In genomic region chr2:139590888-139591698, GRCm38 (mm10) we compare ENCODE assay signal across 8 mouse cellular contexts.
DNase-seq lines count a peak whose midpoint lies in the region; ATAC-seq and TF ChIP-seq lines count a peak whose summit lies in the region.

No protein-coding gene starts in this region.

- no peak overlapping the region for H3K4me3 ChIP-seq in G1E (ENCODE audit: low read depth, low read length)
- no peak overlapping the region for H3K4me3 ChIP-seq in hindbrain, embryonic 14.5 days (replicated peaks; ENCODE audit: low read length)
- H3K4me3 ChIP-seq in lung, postnatal 0 days (ENCODE audit: low read depth, low read length) = no peak overlapping the region

- no peaks in the 10 kb centered on the region for H3K9me3 ChIP-seq in G1E (replicated peaks)
- no peaks in the 10 kb centered on the region for H3K9me3 ChIP-seq in hindbrain, embryonic 14.5 days (ENCODE audit: control insufficient read depth, low read length)
- H3K9me3 ChIP-seq in lung, postnatal 0 days (ENCODE audit: low read length) = no peaks in the 10 kb centered on the region

- peak; percentile 32 for DNase-seq in left cerebral cortex, adult 11 months (ENCODE audit: low spot score)
- no peak for DNase-seq in left cerebral cortex, adult 8-10 months (ENCODE audit: low spot score in 2 of 2)
- peak; percentile 8 for DNase-seq in G1E (ENCODE audit: low spot score)
- peak; percentile 54 for DNase-seq in cerebellum, adult 9-10 months
- DNase-seq in hindbrain, embryonic 14.5 days (ENCODE audit: low spot score) = peak; percentile 90
- DNase-seq in lung, postnatal 0 days (ENCODE audit: low spot score) = peak; percentile 70
- peak; percentile 53 for DNase-seq in splenic B cell, adult 2 months (ENCODE audit: low read depth, low spot score)
- DNase-seq in right cerebral cortex, postnatal 10 days (ENCODE audit: low spot score in 2 of 2) = no peak

- H3K27ac ChIP-seq in hindbrain, embryonic 14.5 days = no peak overlapping the region
- H3K27ac ChIP-seq in lung, postnatal 0 days (ENCODE audit: low read length) = no peak overlapping the region

- ATAC-seq in G1E (ENCODE audit: extremely low read depth, insufficient number of reproducible peaks, low FRiP score, poor library complexity, severe bottlenecking) = peak; percentile 79
- peak; percentile 86; the same call in 1 of the 2 replicates for ATAC-seq in hindbrain, embryonic 14.5 days (ENCODE audit: low FRiP score)
- ATAC-seq in lung, postnatal 0 days = peak; percentile 65

- no peak overlapping the region for H3K4me2 ChIP-seq in hindbrain, embryonic 14.5 days (replicated peaks)
- no peak overlapping the region for H3K4me2 ChIP-seq in lung, postnatal 0 days (replicated peaks; ENCODE audit: low read depth, low read length)

- peak; percentile 45; the same call in 1 of the 2 replicates for TF ChIP-seq CTCF in G1E (IDR thresholded peaks at IDR 0.05; ENCODE audit: low read depth, low read length)
- TF ChIP-seq CTCF in lung, postnatal 0 days (IDR thresholded peaks at IDR 0.05) = peak; percentile 89

- no peak for TF ChIP-seq EP300 in lung, postnatal 0 days (IDR thresholded peaks at IDR 0.05)

- WGBS in hindbrain, embryonic 14.5 days = 46% methylated on average over 10 of the region's 10 CpGs
- WGBS in lung, postnatal 0 days = 35% methylated on average over 10 of the region's 10 CpGs

- no peaks in the 10 kb centered on the region for H3K27me3 ChIP-seq in G1E (ENCODE audit: insufficient read depth, low read length)
- no peaks in the 10 kb centered on the region for H3K27me3 ChIP-seq in hindbrain, embryonic 14.5 days (ENCODE audit: control insufficient read depth, insufficient read depth, low read length)
- no peaks in the 10 kb centered on the region for H3K27me3 ChIP-seq in lung, postnatal 0 days (replicated peaks; ENCODE audit: insufficient read depth, low read length)
- H3K27me3 ChIP-seq in splenic B cell, adult 2 months (ENCODE audit: control insufficient read depth, insufficient read depth, low read length, poor library complexity, severe bottlenecking) = no peaks in the 10 kb centered on the region

- H3K4me1 ChIP-seq in G1E (ENCODE audit: insufficient read depth, low read depth, low read length) = no peaks in the 10 kb centered on the region
- H3K4me1 ChIP-seq in hindbrain, embryonic 14.5 days (replicated peaks; ENCODE audit: control insufficient read depth, insufficient read depth, low read length) = no peaks in the 10 kb centered on the region
- no peaks in the 10 kb centered on the region for H3K4me1 ChIP-seq in lung, postnatal 0 days (ENCODE audit: insufficient read depth, low read depth, low read length)

- H3K9ac ChIP-seq in hindbrain, embryonic 14.5 days = no peak overlapping the region
- no peak overlapping the region for H3K9ac ChIP-seq in lung, postnatal 0 days (replicated peaks; ENCODE audit: low read depth)

- H3K36me3 ChIP-seq in G1E (replicated peaks) = no peaks in the 10 kb centered on the region
- no peaks in the 10 kb centered on the region for H3K36me3 ChIP-seq in hindbrain, embryonic 14.5 days (replicated peaks; ENCODE audit: control insufficient read depth, insufficient read depth)
- no peaks in the 10 kb centered on the region for H3K36me3 ChIP-seq in lung, postnatal 0 days (ENCODE audit: insufficient read depth, low read length)
- no peaks in the 10 kb centered on the region for H3K36me3 ChIP-seq in splenic B cell, adult 2 months (ENCODE audit: control insufficient read depth, insufficient read depth, low read length, poor library complexity, severe bottlenecking)

Comparison
In these comparisons a context has a peak if more than half of its experiments do, and no peak if none do; other contexts are left out.
1. DNase-seq: peak in left cerebral cortex, adult 11 months (single experiment), G1E (single experiment), cerebellum, adult 9-10 months (single experiment), hindbrain, embryonic 14.5 days (single experiment), lung, postnatal 0 days (single experiment) and splenic B cell, adult 2 months (single experiment); none in left cerebral cortex, adult 8-10 months (0 of 2) and right cerebral cortex, postnatal 10 days (0 of 2).
2. Peak in every context shown above with its lines, with median percentiles within 50 percentile points of each other: ATAC-seq.